ENCODE assay signal across 19 mouse cellular contexts in genomic region chr17:27600869-27601268, GRCm38 (mm10). TPM values are rescaled to one million over a fixed set of nuclear protein-coding genes. Genes with fewer than 3 reads are reported as not detected.
A peak's percentile ranks its signal among the peaks of the same experiment; 100 is the strongest.
DNase-seq lines count a peak whose midpoint lies in the region; ATAC-seq and TF ChIP-seq lines count a peak whose summit lies in the region.
"Had no signal": no experiment of that assay in that cellular context is flagged by ENCODE, and none has a peak within 500 bp of the region (broad histone marks: within the 10 kb centered on the region; RNA-seq: fewer than 3 reads in every experiment).

No protein-coding gene starts in this region.

- no peak overlapping the region for H3K27ac ChIP-seq in heart, embryonic 13.5 days (replicated peaks)
- H3K27ac ChIP-seq in layer of hippocampus, adult 2 months, result peak overlapping the region; percentile 70; the same call in 1 of the 2 replicates
- H3K27ac ChIP-seq: intestine, embryonic 15.5 days; liver, embryonic 13.5 days had no signal

- no peak for ATAC-seq in heart, embryonic 13.5 days (ENCODE audit: extremely low read depth, insufficient number of reproducible peaks, low FRiP score, low TSS enrichment)
- ATAC-seq: intestine, embryonic 15.5 days had no signal

- H3K9me3 ChIP-seq in heart, embryonic 13.5 days, result no peaks in the 10 kb centered on the region
- H3K9me3 ChIP-seq: heart, embryonic 12.5 days; intestine, embryonic 15.5 days; liver, embryonic 13.5 days had no signal

- peaks cover 11% of the 10 kb centered on the region for H3K36me3 ChIP-seq in heart, embryonic 13.5 days

- DNase-seq in heart, adult 8-10 months (ENCODE audit: low spot score), result no peak
- DNase-seq in layer of hippocampus, adult 2 months (ENCODE audit: low spot score in 2 of 2), result no peak
- no peak for DNase-seq in layer of hippocampus, adult 11-12 months (ENCODE audit: low spot score)
- peak; percentile 73 for DNase-seq in cerebellum, adult 11 months
- peak; percentile 63 to 76 for DNase-seq in cerebellum, postnatal 10 days
- no peak for DNase-seq in spleen, postnatal 14 days (ENCODE audit: low spot score in 2 of 2)
- no peak for DNase-seq in urinary bladder, postnatal 36 days (ENCODE audit: low spot score in 2 of 2)
- DNase-seq: adrenal gland, postnatal 10 days; kidney, postnatal 10 days; liver, embryonic 13.5 days; lung, postnatal 14 days; thymus, adult 2 months had no signal

- H3K4me1 ChIP-seq in heart, embryonic 13.5 days, result peaks cover 94% of the 10 kb centered on the region

- 71% methylated on average over 5 of the region's 5 CpGs for WGBS in heart, embryonic 13.5 days

- H3K9ac ChIP-seq in heart, embryonic 13.5 days, result peak overlapping the region; percentile 20; the same call in 1 of the 2 replicates
- H3K9ac ChIP-seq: heart, embryonic 12.5 days; intestine, embryonic 15.5 days; liver, embryonic 13.5 days had no signal

- no peak for TF ChIP-seq CTCF in layer of hippocampus, adult 2 months (conservative IDR thresholded peaks at IDR 0.05)

- H3K4me3 ChIP-seq in heart, embryonic 13.5 days, result no peak overlapping the region
- H3K4me3 ChIP-seq in layer of hippocampus, adult 2 months, result no peak overlapping the region
- H3K4me3 ChIP-seq: heart, embryonic 12.5 days; intestine, embryonic 15.5 days; liver, embryonic 13.5 days had no signal

- H3K4me2 ChIP-seq in heart, embryonic 13.5 days, result no peak overlapping the region
- H3K4me2 ChIP-seq: heart, embryonic 12.5 days; intestine, embryonic 15.5 days; liver, embryonic 13.5 days had no signal

- no peaks in the 10 kb centered on the region for H3K27me3 ChIP-seq in heart, embryonic 13.5 days (replicated peaks)
- H3K27me3 ChIP-seq: heart, embryonic 12.5 days; intestine, embryonic 15.5 days; liver, embryonic 13.5 days had no signal

RNA-seq across cellular contexts. Expression of gene Nudt3, which starts 22.4 kb away (rescaled TPM):
- polyA plus RNA-seq in heart, embryonic 13.5 days (2015; fragmentation: Nextera tagmentation; extraction: Ambion mirVana), result 98.8 and 108 TPM in 2 replicates
- 100 to 1,000 TPM; 349 to 367 (median 360) TPM for total RNA-seq in heart, adult 8-10 months (2022)
- total RNA-seq in layer of hippocampus, adult 2 months (2021), result 100 to 1,000 TPM; 462 to 510 TPM

RNA-seq across cellular contexts. Expression of gene RPS10-NUDT3, which starts 34.2 kb away (rescaled TPM):
- polyA plus RNA-seq in heart, embryonic 13.5 days (2015; fragmentation: Nextera tagmentation; extraction: Ambion mirVana), result not detected in 2 replicates
- total RNA-seq in heart, adult 8-10 months (2022), result under 1 TPM in 1 of 4 experiments, not detected in 3; 0.98 TPM
- total RNA-seq in layer of hippocampus, adult 2 months (2021), result not detected
- total RNA-seq: ES-E14; left cerebral cortex, postnatal 36 days; monocyte, adult 5-6 weeks had no signal
- polyA plus RNA-seq: C2C12; heart, embryonic 12.5 days; intestine, embryonic 15.5 days; liver, embryonic 13.5 days; thymus, adult 2 months had no signal

RNA-seq across cellular contexts. Expression of gene AI413582, which starts 35.3 kb away (rescaled TPM):
- polyA plus RNA-seq in heart, embryonic 13.5 days (2015; fragmentation: Nextera tagmentation; extraction: Ambion mirVana), result 16.0 and 18.3 TPM in 2 replicates
- 10 to 100 TPM in 2 of 4 experiments, 1 to 10 TPM in 2; 6.4 to 10.3 (median 9.9) TPM for total RNA-seq in heart, adult 8-10 months (2022)
- total RNA-seq in layer of hippocampus, adult 2 months (2021), result 10 to 100 TPM; 61.6 to 66.1 TPM

RNA-seq across cellular contexts. Expression of gene Rps10, which starts 35.6 kb away (rescaled TPM):
- polyA plus RNA-seq in heart, embryonic 13.5 days (2015; fragmentation: Nextera tagmentation; extraction: Ambion mirVana), result 600 and 606 TPM in 2 replicates
- 100 to 1,000 TPM; 481 to 609 (median 561) TPM for total RNA-seq in heart, adult 8-10 months (2022)
- total RNA-seq in layer of hippocampus, adult 2 months (2021), result 100 to 1,000 TPM; 495 to 504 TPM

RNA-seq across cellular contexts. Expression of gene Hmga1, which starts 44.6 kb away (rescaled TPM):
- 153 and 160 TPM in 2 replicates for polyA plus RNA-seq in heart, embryonic 13.5 days (2015; fragmentation: Nextera tagmentation; extraction: Ambion mirVana)
- 10 to 100 TPM; 42.6 to 51.1 (median 46.9) TPM for total RNA-seq in heart, adult 8-10 months (2022)
- 10 to 100 TPM; 30.5 to 38.2 TPM for total RNA-seq in layer of hippocampus, adult 2 months (2021)

Comparison
In these comparisons a context has a peak if more than half of its experiments do, and no peak if none do; other contexts are left out.
1. DNase-seq: peak in cerebellum, adult 11 months (single experiment) and cerebellum, postnatal 10 days (2 of 2); none in heart, adult 8-10 months (single experiment), layer of hippocampus, adult 2 months (0 of 2), layer of hippocampus, adult 11-12 months (single experiment), spleen, postnatal 14 days (0 of 2) and urinary bladder, postnatal 36 days (0 of 2).
2. RNA of gene AI413582, which starts 35.3 kb away (total RNA-seq): 61.6 to 66.1 TPM in layer of hippocampus, adult 2 months; 6.4 to 10.3 TPM in heart, adult 8-10 months; every median in the first group is over 4 times any median in the second.